Mouse (Mus musculus) lung, embryonic 16.5 days (tissue): Measurements from ENCODE around the gene Foxn3. TPM values are rescaled to one million over a fixed set of nuclear protein-coding genes. Genes with fewer than 3 reads are reported as not detected.

Experiments used
- ATAC-seq: fragments of 200-750 bp; cut with Nextera tagmentation; 2 replicates; pipeline ENCODE4 v1.8.0; 2017; ENCODE audit warnings: low read depth, mild to moderate bottlenecking, moderate library complexity
- H3K27ac ChIP-seq: fragments of 300-500 bp; sonication (generic); 2 replicates; pipeline ENCODE4 v1.5.1; 2014; ENCODE audit warnings: mild to moderate bottlenecking, control low read depth, low read length
- H3K27me3 ChIP-seq: fragments of 300-500 bp; sonication (generic); 2 replicates; pipeline ENCODE4 v1.6.1; 2014; ENCODE audit warnings: low read depth, low read length, mixed read lengths; ENCODE audit not compliant: control insufficient read depth, insufficient read depth
- H3K36me3 ChIP-seq: fragments of 300-500 bp; sonication (generic); 2 replicates; pipeline ENCODE4 v1.6.1; 2014; ENCODE audit warnings: low read length; ENCODE audit not compliant: control insufficient read depth, insufficient read depth
- H3K4me1 ChIP-seq: fragments of 300-500 bp; sonication (generic); replicated peaks from 2 replicates; pipeline ENCODE4 v1.6.1; 2014; ENCODE audit warnings: low read length, mixed read lengths; ENCODE audit not compliant: control insufficient read depth, insufficient read depth
- H3K4me2 ChIP-seq: fragments of 300-500 bp; sonication (generic); 2 replicates; pipeline ENCODE4 v1.6.1; 2014; ENCODE audit warnings: low read depth, low read length, control low read depth
- H3K4me3 ChIP-seq: fragments of 300-500 bp; sonication (generic); 2 replicates; pipeline ENCODE4 v1.5.1; 2014; ENCODE audit warnings: mild to moderate bottlenecking, low read length, control low read depth
- H3K9ac ChIP-seq: fragments of 300-500 bp; sonication (generic); 2 replicates; pipeline ENCODE4 v1.6.1; 2014; ENCODE audit warnings: low read length, control low read depth
- H3K9me3 ChIP-seq: fragments of 300-500 bp; sonication (generic); 2 replicates; pipeline ENCODE4 v1.6.1; 2016; ENCODE audit warnings: low read length; ENCODE audit not compliant: control insufficient read depth
- WGBS: fragments of 180-500 bp; shearing (Covaris S2); extraction: QIAGEN DNeasy Blood & Tissue Kit; methylation state at CpG from one replicate; pipeline ENCODE4 v1.1.7; 2014; 5-methylcytosine and 5-hydroxymethylcytosine counted together
- polyA plus RNA-seq: library from polyadenylated mRNA; unstranded; fragments of >200 nt; fragmentation: Nextera tagmentation; extraction: Ambion mirVana; gene quantifications from 2 replicates; pipeline ENCODE4 v1.2.1, GENCODE M21; 2015

Foxn3 gene
- polyA plus RNA-seq, 1 experiment from 2014 or later: 60.8 TPM

GRCm38 (mm10) chr12:99337171-99337435, 226.3 kb downstream of the Foxn3 start:
- Histone ChIP-seq H3K9ac (no peak overlapping the region), H3K4me2 (no peak overlapping the region), H3K9me3 (no peaks in the 10 kb centered on the region), H3K27me3 (no peaks in the 10 kb centered on the region), H3K36me3 (peaks cover 3% of the 10 kb centered on the region; the same call in 1 of the 2 replicates), H3K27ac (peak overlapping the region; percentile 1; the same call in 1 of the 2 replicates), H3K4me3 (no peak overlapping the region), H3K4me1 (peaks cover 47% of the 10 kb centered on the region)
- ATAC-seq: no peak
- 83% methylated on average over 3 of the region's 3 CpGs for WGBS

DNA sequence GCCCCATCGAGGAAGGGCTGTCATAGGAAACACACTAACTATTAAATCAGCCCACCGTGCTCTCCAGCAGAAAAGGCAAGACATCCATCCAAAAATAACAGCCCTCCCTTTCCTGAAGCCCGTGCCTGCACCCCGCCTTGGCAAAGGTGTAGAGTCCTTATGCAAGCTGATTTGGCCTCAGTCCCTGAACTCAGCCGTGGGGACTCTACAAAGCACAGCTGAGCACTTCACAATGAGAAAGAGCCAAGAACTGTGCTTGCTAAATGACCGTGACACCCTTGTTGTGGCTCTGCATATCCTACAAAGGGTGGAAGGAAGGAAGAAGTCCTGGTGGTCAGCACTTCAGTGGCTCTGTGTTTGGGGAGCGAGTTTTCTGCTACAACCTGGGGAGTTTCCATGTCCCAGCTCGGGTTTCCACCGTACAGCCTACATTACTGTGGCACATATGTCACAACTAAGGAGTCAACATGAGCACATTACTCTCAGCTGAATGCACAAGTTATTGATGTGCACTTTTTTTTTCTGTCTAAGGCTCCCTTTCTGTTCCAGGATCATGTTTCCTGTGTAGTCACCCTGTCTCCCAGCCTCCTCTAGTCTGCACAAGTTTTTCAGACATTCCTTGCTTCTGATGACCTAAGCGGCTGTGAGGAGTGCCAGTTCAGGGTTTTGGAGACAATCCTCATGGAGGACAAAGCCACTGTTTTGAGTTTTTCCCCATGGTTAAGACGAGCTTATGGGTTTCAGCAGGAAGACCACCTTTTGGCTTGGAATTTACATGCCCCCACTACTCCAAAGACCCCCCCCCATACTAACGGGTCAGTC, 226.8 kb downstream of the Foxn3 start:
- no peaks in the 10 kb centered on the region for H3K27me3 ChIP-seq
- H3K9me3 ChIP-seq: no peaks in the 10 kb centered on the region
- WGBS: 19% methylated on average over 12 of the region's 12 CpGs
- H3K27ac ChIP-seq: peak overlapping the region; percentile 70
- peak; percentile 77 for ATAC-seq
- H3K4me3 ChIP-seq: no peak overlapping the region
- no peak overlapping the region; the same call in 1 of the 2 replicates for H3K9ac ChIP-seq
- peaks cover 3% of the 10 kb centered on the region; the same call in 1 of the 2 replicates for H3K36me3 ChIP-seq
- H3K4me2 ChIP-seq: peak overlapping the region; percentile 16; the same call in 1 of the 2 replicates
- peaks cover 48% of the 10 kb centered on the region for H3K4me1 ChIP-seq

GRCm38 (mm10) chr12:99335628-99336027, 227.8 kb downstream of the Foxn3 start:
- WGBS: 54% methylated on average over 9 of the region's 9 CpGs
- peaks cover 43% of the 10 kb centered on the region for H3K4me1 ChIP-seq

DNA sequence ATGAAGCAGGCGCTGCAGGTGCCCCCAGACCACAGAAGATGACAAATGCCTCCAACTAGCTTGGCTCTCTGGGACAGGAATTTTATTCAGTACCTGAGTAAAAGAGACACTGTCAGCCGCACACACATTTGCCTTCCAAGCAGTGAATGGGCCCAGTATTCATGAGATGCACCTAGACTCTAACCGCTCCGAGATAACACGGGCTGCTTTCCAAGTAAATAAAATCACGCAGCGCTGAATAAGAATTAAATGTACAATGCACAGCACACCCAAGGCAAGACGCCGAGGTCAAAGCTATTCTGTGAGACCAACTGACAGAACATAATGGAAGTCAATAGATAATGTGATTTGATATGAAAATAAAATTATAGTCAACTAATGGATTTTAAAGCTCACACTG, 229.4 kb downstream of the Foxn3 start:
- Histone ChIP-seq H3K4me1 (peaks cover 49% of the 10 kb centered on the region), H3K9me3 (no peaks in the 10 kb centered on the region), H3K36me3 (no peaks in the 10 kb centered on the region; the same call in 1 of the 2 replicates), H3K4me2 (no peak overlapping the region), H3K9ac (no peak overlapping the region), H3K27me3 (no peaks in the 10 kb centered on the region), H3K4me3 (no peak overlapping the region), H3K27ac (0 out of 2 replicates have a peak overlapping the region, but pooled peaks have one; percentile 22)
- 60% methylated on average over 9 of the region's 9 CpGs for WGBS
- ATAC-seq: no peak

More at GRCm38 (mm10) chr12:99335628-99336027, 227.8 kb downstream of the Foxn3 start:
- Histone ChIP-seq H3K4me3 (no peak overlapping the region), H3K27me3 (no peaks in the 10 kb centered on the region), H3K4me2 (no peak overlapping the region), H3K9ac (no peak overlapping the region), H3K27ac (no peak overlapping the region), H3K36me3 (peaks cover 3% of the 10 kb centered on the region; the same call in 1 of the 2 replicates), H3K9me3 (no peaks in the 10 kb centered on the region)
- no peak for ATAC-seq

DNA sequence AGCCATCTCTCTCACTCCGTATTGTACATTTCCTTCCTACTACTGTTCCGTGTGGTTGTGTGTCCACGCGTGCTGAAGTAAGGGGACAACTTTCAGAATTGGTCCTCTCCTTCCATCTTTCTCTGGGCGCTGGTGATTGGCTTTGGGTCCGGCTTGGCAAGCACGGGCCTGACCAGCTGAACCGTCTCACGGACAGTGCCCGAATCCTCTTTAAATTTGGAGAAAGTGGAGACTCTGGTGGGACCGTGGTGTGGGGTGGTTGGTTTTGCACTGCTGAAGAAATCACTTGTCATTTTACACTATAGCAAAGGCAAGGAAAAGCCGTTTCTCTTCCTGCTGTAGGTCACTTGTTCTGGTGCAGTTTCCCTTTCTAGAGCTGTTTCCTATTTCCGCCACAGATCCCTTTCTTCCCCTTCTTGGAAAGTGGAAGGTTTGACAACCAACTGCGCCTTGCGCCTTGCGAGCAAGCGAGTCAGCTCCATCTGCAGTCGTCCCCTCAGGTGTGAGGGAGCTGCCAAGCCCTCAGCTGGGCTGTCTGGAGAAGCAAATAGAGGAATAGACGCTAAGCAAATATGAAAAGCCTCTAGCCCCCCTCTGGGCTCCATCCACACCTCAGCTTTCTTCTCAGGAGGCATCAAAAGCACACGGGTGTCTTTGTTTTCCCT, 229.9 kb downstream of the Foxn3 start:
- Histone ChIP-seq H3K4me2 (no peak overlapping the region), H3K9ac (no peak overlapping the region), H3K4me3 (no peak overlapping the region), H3K27me3 (no peaks in the 10 kb centered on the region), H3K9me3 (no peaks in the 10 kb centered on the region), H3K27ac (0 out of 2 replicates have a peak overlapping the region, but pooled peaks have one; percentile 22), H3K4me1 (peaks cover 49% of the 10 kb centered on the region), H3K36me3 (no peaks in the 10 kb centered on the region; the same call in 1 of the 2 replicates)
- no peak for ATAC-seq
- WGBS: 65% methylated on average over 20 of the region's 20 CpGs

DNA sequence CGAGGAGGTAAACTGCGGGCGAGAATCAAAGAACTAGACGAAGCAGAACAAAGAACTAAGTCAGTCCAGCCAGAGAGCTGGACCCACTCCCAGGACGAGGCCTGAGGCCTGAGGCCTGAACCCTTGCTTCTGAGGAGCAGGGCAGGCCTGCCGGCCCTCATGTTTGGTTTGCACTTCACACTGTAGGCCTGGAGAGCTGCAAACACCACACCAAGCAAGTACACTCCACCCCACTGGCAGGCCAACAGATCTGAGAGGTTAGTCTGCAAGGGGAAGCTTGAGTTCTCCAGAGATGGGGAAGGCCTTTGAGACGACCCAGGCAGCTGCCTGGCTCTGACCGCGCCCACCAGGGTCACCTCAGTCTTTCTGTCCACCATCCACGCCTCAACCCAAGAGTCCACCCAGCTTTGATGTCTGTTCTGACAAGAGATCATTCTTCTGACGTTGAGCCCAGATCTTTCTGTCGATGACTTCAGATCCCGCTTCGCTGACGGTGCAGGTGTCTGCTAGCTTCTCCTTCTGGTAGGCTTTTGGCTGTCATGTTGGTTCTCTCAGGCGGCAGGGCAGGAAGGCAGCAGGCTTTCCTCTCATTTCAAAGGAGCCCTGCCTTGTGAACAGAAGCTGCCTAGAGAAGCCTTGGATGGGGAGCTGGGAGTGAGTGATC, 231.1 kb downstream of the Foxn3 start:
- Histone ChIP-seq H3K4me2 (no peak overlapping the region), H3K9me3 (no peaks in the 10 kb centered on the region), H3K9ac (no peak overlapping the region), H3K4me3 (no peak overlapping the region), H3K27me3 (no peaks in the 10 kb centered on the region), H3K36me3 (no peaks in the 10 kb centered on the region; the same call in 1 of the 2 replicates), H3K4me1 (peaks cover 48% of the 10 kb centered on the region), H3K27ac (peak overlapping the region; percentile 21)
- peak; percentile 42; the same call in 1 of the 2 replicates for ATAC-seq
- WGBS: 56% methylated on average over 16 of the region's 16 CpGs

- Histone ChIP-seq H3K4me3 (no peak overlapping the region), H3K4me2 (no peak overlapping the region), H3K9me3 (no peaks in the 10 kb centered on the region), H3K36me3 (no peaks in the 10 kb centered on the region; the same call in 1 of the 2 replicates), H3K27ac (peak overlapping the region; percentile 21; the same call in 1 of the 2 replicates), H3K9ac (no peak overlapping the region), H3K27me3 (no peaks in the 10 kb centered on the region), H3K4me1 (peaks cover 39% of the 10 kb centered on the region)
- 30% methylated on average over 7 of the region's 8 CpGs for WGBS
- ATAC-seq: no peak
Observed at GRCm38 (mm10) chr12:99331341-99331947, 231.9 kb downstream of the Foxn3 start.

- no peak overlapping the region for H3K4me2 ChIP-seq
- H3K9me3 ChIP-seq: no peaks in the 10 kb centered on the region
- H3K4me1 ChIP-seq: peaks cover 34% of the 10 kb centered on the region
- no peak overlapping the region for H3K9ac ChIP-seq
- no peak for ATAC-seq
- no peaks in the 10 kb centered on the region for H3K27me3 ChIP-seq
- H3K4me3 ChIP-seq: no peak overlapping the region
- 79% methylated on average over 12 of the region's 12 CpGs for WGBS
- H3K36me3 ChIP-seq: no peaks in the 10 kb centered on the region; the same call in 1 of the 2 replicates
- H3K27ac ChIP-seq: no peak overlapping the region
Observed at GRCm38 (mm10) chr12:99330822-99331285, 232.5 kb downstream of the Foxn3 start.
